Mouse (Mus musculus) brain, embryonic 14.5 days (tissue): Measurements from ENCODE around the gene Jund.

ENCODE experiments used
- CTCF ChIP-seq: fragments of 200-500 bp; IDR thresholded peaks from 2 replicates; pipeline ENCODE4 v1.5.1; 2012; ENCODE audit warnings: inconsistent platforms, mild to moderate bottlenecking, moderate library complexity, borderline replicate concordance; ENCODE audit not compliant: insufficient read depth, insufficient read length; ENCODE audit errors: extremely low read depth
- POLR2A ChIP-seq: fragments of 200-500 bp; IDR thresholded peaks from 2 replicates; pipeline ENCODE4 v1.6.1; 2012; ENCODE audit warnings: mild to moderate bottlenecking, inconsistent platforms, borderline replicate concordance; ENCODE audit not compliant: poor library complexity, insufficient read depth, insufficient read length, severe bottlenecking; ENCODE audit errors: extremely low read depth

- TF ChIP-seq POLR2A: no peak
- no peak for TF ChIP-seq CTCF
These were observed 44.6 kb upstream of the Jund start for GRCm38 (mm10) chr8:70654121-70654520.
